Mouse (Mus musculus): ENCODE measurements around the gene Pik3r6.

Gene Pik3r6
- long read RNA-seq, experiment 1, partial matches to known transcripts: 0 of 1 reads
- long read RNA-seq, experiment 1, other reads (novel, unspliced or antisense): 1 of 1 reads
- long read RNA-seq, experiment 2, partial matches to known transcripts: 2 of 3 reads
- long read RNA-seq, experiment 2, other reads (novel, unspliced or antisense): 1 of 3 reads

- intact Hi-C loops (cut with DNase I): no loop called here
Observed at GRCm38 (mm10) chr11:68502902-68503629, at the start of gene Pik3r6. Gene Pik3r6 (plus strand): TSS chr11:68503019.

DNA sequence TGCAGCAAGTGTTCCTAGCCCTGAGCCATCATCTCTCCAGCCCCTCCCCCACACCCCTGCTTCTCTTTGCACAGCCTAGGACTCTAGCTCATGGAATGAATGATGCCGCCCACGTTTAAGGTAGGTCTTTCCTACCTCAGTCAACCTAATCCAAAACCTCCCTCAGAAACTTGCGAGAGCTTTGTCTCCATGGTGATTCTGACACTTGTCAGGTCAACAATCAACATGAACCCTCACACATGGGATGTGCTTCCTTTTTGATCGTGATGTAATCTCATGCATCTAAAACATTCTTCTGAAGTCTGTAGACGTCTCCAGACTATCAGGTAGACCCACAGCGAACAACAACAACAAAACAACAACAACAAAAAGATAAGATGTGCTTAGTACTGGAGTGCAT lies 49.5 kb upstream of the Pik3r6 start:
- intact Hi-C loops (cut with DNase I): no loop called here

DNA sequence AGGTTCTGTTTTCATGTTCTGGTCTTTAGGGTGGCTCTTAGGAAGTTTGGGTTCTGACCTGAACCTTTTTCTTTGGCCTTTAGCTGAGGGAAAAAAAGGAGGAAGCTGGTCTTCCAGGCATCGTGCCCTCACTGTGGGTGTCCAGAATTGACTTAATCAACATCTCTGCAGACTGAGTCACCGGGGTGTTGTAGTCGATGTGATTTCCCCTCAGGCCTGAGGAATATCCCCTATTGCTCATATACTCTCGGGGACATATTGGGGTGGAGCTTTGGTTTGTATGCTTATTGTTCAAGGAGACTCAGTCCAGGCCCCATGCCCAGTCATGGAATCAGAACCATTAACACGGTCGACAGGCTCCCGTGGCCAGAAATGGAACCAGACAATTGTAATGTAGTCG lies 44.7 kb upstream of the Pik3r6 start:
- intact Hi-C loops (cut with DNase I): no loop called here

DNA sequence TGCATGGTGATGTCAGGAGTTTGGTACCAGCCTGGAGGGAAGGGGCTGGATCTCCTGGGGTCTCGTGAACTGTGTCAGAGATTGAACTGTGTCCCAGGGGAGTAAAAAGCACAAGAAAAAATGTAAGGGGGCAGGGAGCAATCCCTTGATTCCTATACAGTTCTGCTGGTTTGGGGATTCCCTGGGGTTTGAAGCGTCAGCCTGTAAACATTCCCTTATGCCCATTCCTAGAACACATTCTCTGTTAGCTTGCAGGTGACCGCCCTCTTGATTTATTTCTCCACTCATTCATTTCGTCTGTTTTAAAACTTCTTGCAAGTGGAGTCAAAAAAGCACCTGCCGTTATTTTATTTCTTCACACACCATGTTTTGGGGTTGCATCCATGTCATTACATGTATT lies 43.8 kb upstream of the Pik3r6 start:
- intact Hi-C loops (cut with DNase I): no loop called here

- intact Hi-C loops (cut with DNase I): no loop called here
Observed at GRCm38 (mm10) chr11:68459486-68459885, 43.3 kb upstream of the Pik3r6 start.

DNA sequence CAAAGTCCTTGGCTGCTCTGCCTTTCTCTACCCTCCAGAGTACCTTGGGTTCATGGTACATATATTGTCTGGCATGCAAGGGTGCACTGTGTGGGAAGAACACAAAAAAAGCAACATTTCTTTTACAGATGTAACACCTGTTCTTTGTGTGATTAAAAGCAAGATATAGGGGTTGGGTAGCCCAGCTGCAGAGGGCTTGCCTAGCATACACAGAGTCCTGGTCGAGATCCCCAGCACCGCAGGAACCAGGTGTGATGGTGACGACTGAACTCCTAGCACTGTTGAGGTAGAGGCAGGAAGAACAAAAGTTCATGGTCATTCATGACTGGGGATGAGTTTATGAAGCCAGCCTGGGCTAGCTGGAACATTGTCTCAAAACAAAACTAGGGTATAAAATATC lies 40.1 kb upstream of the Pik3r6 start:
- intact Hi-C loops (cut with DNase I): no loop called here

GRCm38 (mm10) chr11:68464260-68464659 lies 38.6 kb upstream of the Pik3r6 start:
- intact Hi-C loops (cut with DNase I): no loop called here

- intact Hi-C loops (cut with DNase I): no loop called here
Observed at GRCm38 (mm10) chr11:68465090-68465489, 37.7 kb upstream of the Pik3r6 start.

- intact Hi-C loops (cut with DNase I): no loop called here
Observed at GRCm38 (mm10) chr11:68467441-68467840, 35.4 kb upstream of the Pik3r6 start.

- intact Hi-C loops (cut with DNase I): no loop called here
Observed at GRCm38 (mm10) chr11:68467962-68468612, 34.7 kb upstream of the Pik3r6 start.

GRCm38 (mm10) chr11:68468886-68469285 lies 33.9 kb upstream of the Pik3r6 start:
- intact Hi-C loops (cut with DNase I): no loop called here

DNA sequence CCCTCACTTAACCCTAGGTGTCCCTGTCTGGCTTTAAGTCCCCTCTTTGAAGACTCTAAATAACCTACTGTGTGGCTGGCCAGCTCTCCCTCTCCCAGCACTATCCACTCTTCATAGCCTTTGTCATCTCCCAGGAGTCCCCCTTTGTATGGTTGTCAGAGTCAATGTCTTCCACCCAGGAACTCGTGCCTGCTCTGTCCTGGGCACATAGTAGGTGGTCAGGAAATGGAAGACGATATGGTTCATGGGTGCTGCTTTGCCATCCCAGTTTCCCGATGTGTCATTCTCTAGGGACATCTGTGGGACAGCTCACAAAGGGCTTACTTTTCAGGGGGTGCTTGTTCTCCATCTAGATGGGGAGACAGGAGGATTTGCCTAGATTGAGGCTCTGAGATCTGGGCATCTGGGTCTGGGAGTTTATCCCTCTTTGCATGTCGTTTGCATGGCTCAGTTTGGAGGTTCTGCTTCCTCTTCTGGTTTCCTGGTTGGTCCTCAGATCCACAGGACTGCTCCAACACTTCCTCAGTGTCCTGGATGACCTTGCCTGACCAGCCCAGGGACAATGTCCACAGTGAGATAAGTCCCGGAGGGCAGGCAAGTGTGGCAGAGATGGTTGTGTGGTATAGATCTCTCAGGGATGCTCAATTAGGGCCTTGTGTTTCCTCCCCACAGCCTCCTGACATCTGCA lies 30.5 kb upstream of the Pik3r6 start:
- intact Hi-C loops (cut with DNase I): no loop called here

DNA sequence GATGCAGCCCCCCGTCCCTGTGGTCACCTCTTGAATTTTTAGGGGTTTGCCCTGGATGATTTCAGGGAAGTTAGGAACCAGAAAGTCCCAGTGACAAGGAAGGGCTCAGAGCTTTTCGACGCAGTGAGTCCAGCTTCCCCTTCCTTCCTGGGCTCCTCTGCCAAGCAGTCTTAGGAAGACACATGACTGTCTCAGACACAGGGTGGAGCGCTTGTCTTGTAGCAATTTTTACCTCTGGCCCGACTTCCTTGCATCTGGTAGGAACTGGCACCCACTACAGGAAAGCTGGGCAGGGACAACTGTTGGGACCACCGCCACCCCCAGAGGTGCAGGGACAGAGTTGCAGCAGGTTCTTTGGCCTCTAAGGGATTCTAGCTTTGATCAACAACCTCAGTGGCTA lies 28.2 kb upstream of the Pik3r6 start:
- intact Hi-C loops (cut with DNase I): no loop called here

DNA sequence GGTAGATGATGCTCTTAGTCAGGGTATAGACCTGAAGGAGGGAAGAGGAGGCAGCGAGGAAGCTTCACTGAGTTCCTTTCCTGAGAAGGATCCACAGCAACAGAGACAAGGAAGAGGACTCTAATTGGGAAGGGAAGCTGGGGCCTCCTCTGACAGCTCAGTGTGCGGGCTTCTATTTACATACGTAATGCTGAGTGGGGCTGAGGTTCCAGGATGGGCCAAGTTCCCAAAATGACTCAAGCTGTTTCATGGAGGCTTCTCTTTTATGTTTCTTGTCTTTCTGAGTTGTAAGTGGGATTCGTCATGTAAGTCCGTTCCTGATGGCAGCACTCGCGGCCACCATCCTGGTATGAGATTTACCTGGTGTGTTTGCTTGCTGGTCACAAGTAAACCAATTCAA lies 27.1 kb upstream of the Pik3r6 start:
- intact Hi-C loops (cut with DNase I): no loop called here

DNA sequence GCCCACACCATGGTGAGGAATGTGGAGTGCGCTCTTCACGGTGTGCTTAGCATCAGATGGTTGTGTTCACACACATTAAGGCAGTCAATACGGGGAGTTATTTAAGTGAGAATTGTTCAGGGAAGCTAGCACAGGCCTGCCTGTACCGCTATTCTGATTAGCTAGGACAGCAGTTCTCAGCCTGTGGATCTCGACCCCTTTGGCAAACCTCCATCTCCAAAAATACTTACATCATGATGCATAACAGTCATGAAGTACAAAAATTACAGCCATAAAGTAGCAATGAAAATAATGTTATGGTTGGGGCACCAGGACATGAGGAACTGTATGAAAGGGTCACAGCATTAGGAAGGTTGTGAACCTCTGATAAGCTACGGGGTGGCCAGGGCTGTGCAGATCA lies 25.2 kb upstream of the Pik3r6 start:
- intact Hi-C loops (cut with DNase I): no loop called here

- intact Hi-C loops (cut with DNase I): no loop called here
Observed at GRCm38 (mm10) chr11:68478574-68478981, 24.2 kb upstream of the Pik3r6 start.

DNA sequence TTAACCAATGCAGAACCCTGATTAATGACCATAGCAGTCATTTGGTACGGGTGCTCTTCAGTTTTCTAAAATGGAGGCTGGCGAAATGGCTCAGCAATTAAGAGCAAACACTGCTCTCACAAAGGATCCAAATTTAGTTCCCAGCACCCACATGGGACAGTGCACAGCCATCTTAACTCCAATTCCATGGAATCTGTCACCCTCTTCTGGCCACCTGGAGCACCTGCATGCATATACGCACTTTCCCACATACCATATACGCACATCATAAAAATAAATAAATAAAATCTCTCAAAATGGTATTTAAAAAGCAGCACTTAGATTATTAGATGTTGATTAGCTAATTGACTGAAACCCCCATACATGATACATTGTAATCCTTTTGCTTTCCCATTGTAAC lies 22.2 kb upstream of the Pik3r6 start:
- intact Hi-C loops (cut with DNase I): loop anchor here (5.0 kb wide), 2 partner anchors 48 to 72 kb away; partner anchors contain the start of gene Pik3r5

- intact Hi-C loops (cut with DNase I): loop anchor here (5.0 kb wide), 2 partner anchors 50 to 70 kb away; partner anchors contain the start of gene Pik3r5
Observed at GRCm38 (mm10) chr11:68482001-68482400, 20.8 kb upstream of the Pik3r6 start.

DNA sequence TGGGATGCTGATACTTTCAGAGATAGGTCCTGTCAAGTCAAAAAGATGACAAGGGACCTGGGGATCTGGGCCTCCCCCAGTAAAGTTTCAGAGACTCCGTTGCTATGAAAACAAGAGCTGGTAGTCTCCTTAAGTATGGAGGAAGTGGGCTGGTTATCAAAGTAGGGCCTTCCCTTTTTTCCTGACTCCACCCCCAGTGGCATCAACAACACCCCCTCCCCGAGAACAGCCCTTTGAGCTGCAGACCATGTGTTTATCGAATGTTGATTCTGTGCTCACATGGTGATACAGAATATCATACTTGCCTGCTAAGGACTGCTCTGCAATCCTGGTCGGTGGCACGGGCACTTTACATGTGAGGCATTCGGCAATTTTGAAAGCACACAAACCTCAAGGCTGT lies 19.6 kb upstream of the Pik3r6 start:
- intact Hi-C loops (cut with DNase I): loop anchor here (5.0 kb wide), 2 partner anchors 51 to 69 kb away; partner anchors contain the start of gene Pik3r5

GRCm38 (mm10) chr11:68484431-68484830 lies 18.4 kb upstream of the Pik3r6 start:
- intact Hi-C loops (cut with DNase I): loop anchor here (5.0 kb wide), 2 partner anchors 52 to 68 kb away; partner anchors contain the start of gene Pik3r5

DNA sequence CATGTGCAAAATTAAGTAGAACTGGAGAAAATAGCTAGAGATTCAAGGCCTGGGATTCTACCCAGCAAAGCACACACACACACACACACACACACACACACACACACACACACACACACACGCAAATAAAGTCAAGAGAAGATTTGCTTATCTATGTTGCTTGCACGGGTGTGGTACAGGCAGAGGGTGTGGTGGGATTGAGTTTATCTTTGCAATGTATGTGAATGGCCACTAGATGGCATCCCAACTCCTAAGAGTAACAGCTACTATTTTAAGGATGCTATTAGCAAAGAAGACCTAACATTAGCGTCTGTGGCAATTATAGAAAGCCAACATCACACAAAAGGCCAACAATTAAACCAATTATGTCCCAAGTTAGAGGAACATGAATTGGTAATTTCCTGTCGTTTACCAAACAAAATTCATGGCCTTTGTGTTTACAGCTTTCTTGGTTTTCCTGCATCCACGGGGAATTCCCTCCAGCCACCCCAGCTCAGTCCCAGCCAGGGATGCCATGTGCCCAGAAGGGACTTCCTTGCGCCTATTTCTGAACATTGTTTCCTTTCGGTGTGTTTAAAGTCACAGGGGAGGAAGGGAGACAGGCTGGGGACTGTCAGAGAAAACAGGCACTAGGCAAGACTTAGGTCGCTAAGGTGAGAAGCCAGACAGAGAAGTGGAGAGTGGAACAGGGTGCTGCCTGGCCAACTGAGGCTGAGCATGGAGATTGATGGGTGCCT lies 17.4 kb upstream of the Pik3r6 start:
- intact Hi-C loops (cut with DNase I): no loop called here

Measured in adrenal gland (tissue).